Mouse (Mus musculus) liver, embryonic 11.5 days (tissue): Measurements from ENCODE around the gene Abcb1b. TPM values are rescaled to one million over a fixed set of nuclear protein-coding genes. Genes with fewer than 3 reads are reported as not detected.

Experiments
- ATAC-seq: fragments of 200-750 bp; cut with Nextera tagmentation; replicated peaks from 2 replicates; pipeline ENCODE4 v1.8.0; 2017; ENCODE audit warnings: moderate number of reproducible peaks, mild to moderate bottlenecking, moderate TSS enrichment, moderate library complexity; ENCODE audit not compliant: low FRiP score
- DNase-seq: peaks from one replicate; pipeline ENCODE4 v3.0.0-alpha.2; 2017; ENCODE audit warnings: low spot score
- H3K27ac ChIP-seq: fragments of 300-500 bp; sonication (generic); 2 replicates; pipeline ENCODE4 v1.5.1; 2014; ENCODE audit warnings: mild to moderate bottlenecking, low read depth, low read length, control low read depth
- H3K27me3 ChIP-seq: fragments of 300-500 bp; sonication (generic); replicated peaks from 2 replicates; pipeline ENCODE4 v1.6.1; 2014; ENCODE audit warnings: low read length, mixed read lengths; ENCODE audit not compliant: control insufficient read depth, insufficient read depth
- H3K36me3 ChIP-seq: fragments of 300-500 bp; sonication (generic); 2 replicates; pipeline ENCODE4 v1.6.1; 2014; ENCODE audit warnings: mild to moderate bottlenecking, low read length, moderate library complexity, mixed read lengths; ENCODE audit not compliant: control insufficient read depth, insufficient read depth
- H3K4me1 ChIP-seq: fragments of 300-500 bp; sonication (generic); replicated peaks from 2 replicates; pipeline ENCODE4 v1.6.1; 2014; ENCODE audit warnings: low read length, mixed read lengths; ENCODE audit not compliant: control insufficient read depth, insufficient read depth
- H3K4me2 ChIP-seq: fragments of 300-500 bp; sonication (generic); 2 replicates; pipeline ENCODE4 v1.6.1; 2014; ENCODE audit warnings: mild to moderate bottlenecking, control low read depth, moderate library complexity
- H3K4me3 ChIP-seq: fragments of 300-500 bp; sonication (generic); 2 replicates; pipeline ENCODE4 v1.5.1; 2014; ENCODE audit warnings: low read depth, low read length, control low read depth
- H3K9ac ChIP-seq: fragments of 300-500 bp; sonication (generic); 2 replicates; pipeline ENCODE4 v1.6.1; 2014; ENCODE audit warnings: low read depth, low read length, control low read depth
- H3K9me3 ChIP-seq: fragments of 300-500 bp; sonication (generic); 2 replicates; pipeline ENCODE4 v1.6.1; 2016; ENCODE audit warnings: low read length, inconsistent platforms, mixed read lengths; ENCODE audit not compliant: control insufficient read depth
- WGBS: fragments of 180-500 bp; shearing (Covaris S2); extraction: QIAGEN DNeasy Blood & Tissue Kit; methylation state at CpG from one replicate; pipeline ENCODE4 v1.1.7; 2014; 5-methylcytosine and 5-hydroxymethylcytosine counted together
- polyA plus RNA-seq: library from polyadenylated mRNA; unstranded; fragments of >200 nt; fragmentation: Nextera tagmentation; extraction: Ambion mirVana; gene quantifications from 2 replicates; pipeline ENCODE4 v1.2.1, GENCODE M21; 2014

Gene Abcb1b
- 0.55 and 1.3 TPM in 2 replicates for polyA plus RNA-seq

GRCm38 (mm10) chr5:8797987-8798751 lies at the start of gene Abcb1b:
Gene Abcb1b, plus strand, starts transcription at chr5:8798147.
- Histone ChIP-seq H3K4me2 (peak within 1 kb of the TSS; percentile 95), H3K9me3 (no peaks in the 10 kb centered on the region), H3K27me3 (peaks cover 2% of the 10 kb centered on the region; the same call in 1 of the 2 replicates), H3K36me3 (no peaks in the 10 kb centered on the region), H3K9ac (peak within 1 kb of the TSS; percentile 28; the same call in 1 of the 2 replicates), H3K4me1 (0 out of 2 replicates have a peak, but pooled peaks cover 2% of the 10 kb centered on the region), H3K27ac (no peak within 1 kb of the TSS), H3K4me3 (peak within 1 kb of the TSS; percentile 59)
- WGBS, result under 1% methylated on average over 48 of the region's 48 CpGs
- ATAC-seq (peak; percentile 76), DNase-seq (peak; percentile 47)

GRCm38 (mm10) chr5:8772866-8773265 lies 25.1 kb upstream of the Abcb1b start:
- DNase-seq (no peak), ATAC-seq (no peak)
- no peak overlapping the region for H3K4me2 ChIP-seq
- no peaks in the 10 kb centered on the region for H3K36me3 ChIP-seq
- no peaks in the 10 kb centered on the region for H3K9me3 ChIP-seq
- no peaks in the 10 kb centered on the region for H3K27me3 ChIP-seq
- H3K4me3 ChIP-seq, result no peak overlapping the region
- H3K4me1 ChIP-seq, result no peaks in the 10 kb centered on the region
- H3K9ac ChIP-seq, result no peak overlapping the region
- WGBS, result 57% methylated on average over 3 of the region's 3 CpGs
- H3K27ac ChIP-seq, result no peak overlapping the region

GRCm38 (mm10) chr5:8778311-8778710 lies 19.6 kb upstream of the Abcb1b start:
- no peaks in the 10 kb centered on the region for H3K36me3 ChIP-seq
- H3K9ac ChIP-seq, result no peak overlapping the region
- no peak for ATAC-seq
- no peak for DNase-seq
- no peaks in the 10 kb centered on the region for H3K27me3 ChIP-seq
- H3K4me1 ChIP-seq, result no peaks in the 10 kb centered on the region
- no peak overlapping the region for H3K4me3 ChIP-seq
- H3K4me2 ChIP-seq, result no peak overlapping the region
- WGBS, result 79% methylated on average over 2 of the region's 2 CpGs
- no peak overlapping the region for H3K27ac ChIP-seq
- H3K9me3 ChIP-seq, result no peaks in the 10 kb centered on the region

GRCm38 (mm10) chr5:8778751-8779150 lies 19.2 kb upstream of the Abcb1b start:
- no peaks in the 10 kb centered on the region for H3K27me3 ChIP-seq
- ATAC-seq (no peak), DNase-seq (no peak)
- H3K4me1 ChIP-seq, result no peaks in the 10 kb centered on the region
- H3K36me3 ChIP-seq, result no peaks in the 10 kb centered on the region
- H3K9me3 ChIP-seq, result no peaks in the 10 kb centered on the region
- no peak overlapping the region for H3K27ac ChIP-seq
- H3K9ac ChIP-seq, result no peak overlapping the region
- H3K4me2 ChIP-seq, result no peak overlapping the region
- 86% methylated on average over 2 of the region's 2 CpGs for WGBS
- H3K4me3 ChIP-seq, result no peak overlapping the region

- 68% methylated on average over 4 of the region's 4 CpGs for WGBS
- ATAC-seq, result no peak
- no peaks in the 10 kb centered on the region for H3K27me3 ChIP-seq
Observed at GRCm38 (mm10) chr5:8792281-8792680, 5.7 kb upstream of the Abcb1b start.

GRCm38 (mm10) chr5:8798752-8799115 lies 787 bp downstream of the Abcb1b start:
- peak overlapping the region; percentile 28; the same call in 1 of the 2 replicates for H3K9ac ChIP-seq
- ATAC-seq (no peak), DNase-seq (no peak)
- no peaks in the 10 kb centered on the region for H3K36me3 ChIP-seq
- no peaks in the 10 kb centered on the region for H3K9me3 ChIP-seq
- H3K4me3 ChIP-seq, result peak overlapping the region; percentile 59
- H3K27me3 ChIP-seq, result peaks cover 2% of the 10 kb centered on the region; the same call in 1 of the 2 replicates
- 0 out of 2 replicates have a peak, but pooled peaks cover 2% of the 10 kb centered on the region for H3K4me1 ChIP-seq
- no peak overlapping the region for H3K27ac ChIP-seq
- WGBS, result 29% methylated on average over 10 of the region's 10 CpGs
- peak overlapping the region; percentile 95 for H3K4me2 ChIP-seq

More at GRCm38 (mm10) chr5:8792281-8792680, 5.7 kb upstream of the Abcb1b start:
- H3K9me3 ChIP-seq, result no peaks in the 10 kb centered on the region
- H3K36me3 ChIP-seq, result no peaks in the 10 kb centered on the region
- no peak overlapping the region for H3K4me2 ChIP-seq
- H3K4me1 ChIP-seq, result no peaks in the 10 kb centered on the region
- no peak for DNase-seq
- H3K4me3 ChIP-seq, result no peak overlapping the region
- no peak overlapping the region for H3K27ac ChIP-seq
- no peak overlapping the region for H3K9ac ChIP-seq

GRCm38 (mm10) chr5:8805742-8806141 lies 7.8 kb downstream of the Abcb1b start:
- Histone ChIP-seq H3K27me3 (no peaks in the 10 kb centered on the region), H3K4me3 (no peak overlapping the region), H3K4me2 (no peak overlapping the region), H3K4me1 (no peaks in the 10 kb centered on the region), H3K36me3 (no peaks in the 10 kb centered on the region), H3K9ac (no peak overlapping the region), H3K9me3 (no peaks in the 10 kb centered on the region), H3K27ac (no peak overlapping the region)
- 84% methylated on average over 5 of the region's 5 CpGs for WGBS
- no peak for ATAC-seq
- DNase-seq, result no peak

GRCm38 (mm10) chr5:8807137-8808004 lies 9.4 kb downstream of the Abcb1b start:
- DNase-seq (no peak), ATAC-seq (no peak)
- H3K4me2 ChIP-seq, result no peak overlapping the region
- no peaks in the 10 kb centered on the region for H3K4me1 ChIP-seq
- no peaks in the 10 kb centered on the region for H3K36me3 ChIP-seq
- no peak overlapping the region for H3K4me3 ChIP-seq
- H3K9ac ChIP-seq, result no peak overlapping the region
- H3K27ac ChIP-seq, result no peak overlapping the region
- no peaks in the 10 kb centered on the region for H3K27me3 ChIP-seq
- WGBS, result 64% methylated on average over 9 of the region's 9 CpGs
- H3K9me3 ChIP-seq, result no peaks in the 10 kb centered on the region
